Comparison of ENCODE assay signal across 8 mouse cellular contexts in genomic region chr17:47887381-47888154, GRCm38 (mm10). TPM values are rescaled to one million over a fixed set of nuclear protein-coding genes. Genes with fewer than 3 reads are reported as not detected.
DNase-seq lines count a peak whose midpoint lies in the region; ATAC-seq lines count a peak whose summit lies in the region.

No protein-coding gene starts in this region.

- peaks cover 21% of the 10 kb centered on the region for H3K4me1 ChIP-seq in kidney, embryonic 14.5 days (ENCODE audit: control insufficient read depth, insufficient read depth, low read length)
- H3K4me1 ChIP-seq in embryonic facial prominence, embryonic 12.5 days = peaks cover 49% of the 10 kb centered on the region
- H3K4me1 ChIP-seq in limb, embryonic 12.5 days (replicated peaks) = peaks cover 47% of the 10 kb centered on the region
- H3K4me1 ChIP-seq in neural tube, embryonic 15.5 days = peaks cover 14% of the 10 kb centered on the region

- H3K9me3 ChIP-seq in kidney, embryonic 14.5 days (ENCODE audit: control insufficient read depth, low read length) = no peaks in the 10 kb centered on the region
- no peaks in the 10 kb centered on the region for H3K9me3 ChIP-seq in embryonic facial prominence, embryonic 12.5 days
- H3K9me3 ChIP-seq in limb, embryonic 12.5 days = no peaks in the 10 kb centered on the region
- H3K9me3 ChIP-seq in neural tube, embryonic 15.5 days (replicated peaks) = no peaks in the 10 kb centered on the region

- H3K36me3 ChIP-seq in kidney, embryonic 14.5 days (ENCODE audit: control insufficient read depth, insufficient read depth, low read length) = peaks cover 16% of the 10 kb centered on the region; the same call in 1 of the 2 replicates
- peaks cover 28% of the 10 kb centered on the region for H3K36me3 ChIP-seq in embryonic facial prominence, embryonic 12.5 days
- peaks cover 81% of the 10 kb centered on the region for H3K36me3 ChIP-seq in limb, embryonic 12.5 days
- no peaks in the 10 kb centered on the region for H3K36me3 ChIP-seq in neural tube, embryonic 15.5 days

- H3K9ac ChIP-seq in kidney, embryonic 14.5 days (ENCODE audit: low read depth, low read length) = no peak overlapping the region
- peak overlapping the region; percentile 27; the same call in 1 of the 2 replicates for H3K9ac ChIP-seq in embryonic facial prominence, embryonic 12.5 days
- no peak overlapping the region for H3K9ac ChIP-seq in limb, embryonic 12.5 days (replicated peaks)
- no peak overlapping the region for H3K9ac ChIP-seq in neural tube, embryonic 15.5 days (replicated peaks)

- ATAC-seq in kidney, embryonic 14.5 days (ENCODE audit: low FRiP score, low TSS enrichment) = peak; percentile 56
- ATAC-seq in embryonic facial prominence, embryonic 12.5 days (ENCODE audit: insufficient number of reproducible peaks, insufficient read depth, low FRiP score, low TSS enrichment) = peak; percentile 58
- 0 out of 2 replicates have a peak, but pooled peaks have one; percentile 41 for ATAC-seq in limb, embryonic 12.5 days (ENCODE audit: insufficient number of reproducible peaks, insufficient read depth, low FRiP score, low TSS enrichment, low read depth)
- 0 out of 2 replicates have a peak, but pooled peaks have one; percentile 14 for ATAC-seq in neural tube, embryonic 15.5 days (ENCODE audit: low FRiP score)

- no peak overlapping the region for H3K4me3 ChIP-seq in kidney, embryonic 14.5 days (ENCODE audit: low read length)
- no peak overlapping the region for H3K4me3 ChIP-seq in embryonic facial prominence, embryonic 12.5 days
- no peak overlapping the region for H3K4me3 ChIP-seq in limb, embryonic 12.5 days (replicated peaks)
- no peak overlapping the region for H3K4me3 ChIP-seq in neural tube, embryonic 15.5 days (replicated peaks)

- H3K27me3 ChIP-seq in kidney, embryonic 14.5 days (ENCODE audit: control insufficient read depth, insufficient read depth, low read length) = no peaks in the 10 kb centered on the region
- no peaks in the 10 kb centered on the region for H3K27me3 ChIP-seq in embryonic facial prominence, embryonic 12.5 days
- no peaks in the 10 kb centered on the region for H3K27me3 ChIP-seq in limb, embryonic 12.5 days
- H3K27me3 ChIP-seq in neural tube, embryonic 15.5 days (replicated peaks) = peaks cover 6% of the 10 kb centered on the region

- WGBS in kidney, embryonic 14.5 days = 18% methylated on average over 13 of the region's 13 CpGs
- 13% methylated on average over 13 of the region's 13 CpGs for WGBS in embryonic facial prominence, embryonic 12.5 days
- 21% methylated on average over 13 of the region's 13 CpGs for WGBS in limb, embryonic 12.5 days
- WGBS in neural tube, embryonic 15.5 days = 19% methylated on average over 13 of the region's 13 CpGs

- H3K4me2 ChIP-seq in kidney, embryonic 14.5 days (replicated peaks; ENCODE audit: low read depth, low read length) = no peak overlapping the region
- peak overlapping the region; percentile 22 for H3K4me2 ChIP-seq in embryonic facial prominence, embryonic 12.5 days (replicated peaks)
- peak overlapping the region; percentile 26; the same call in 1 of the 2 replicates for H3K4me2 ChIP-seq in limb, embryonic 12.5 days
- no peak overlapping the region for H3K4me2 ChIP-seq in neural tube, embryonic 15.5 days

- H3K27ac ChIP-seq in kidney, embryonic 14.5 days (ENCODE audit: low read depth, low read length) = peak overlapping the region; percentile 55; the same call in 1 of the 2 replicates
- H3K27ac ChIP-seq in embryonic facial prominence, embryonic 12.5 days = peak overlapping the region; percentile 82
- peak overlapping the region; percentile 78 for H3K27ac ChIP-seq in limb, embryonic 12.5 days
- no peak overlapping the region for H3K27ac ChIP-seq in neural tube, embryonic 15.5 days (replicated peaks)

- no peak for DNase-seq in kidney, adult 11 months
- DNase-seq in cerebellum, adult 8-10 months = no peak
- no peak for DNase-seq in right cerebral cortex, adult 2 months (ENCODE audit: low spot score in 2 of 2)
- DNase-seq in cerebellum, adult 11-12 months = no peak

RNA-seq across cellular contexts. Expression of gene Foxp4, which starts 36.9 kb away (rescaled TPM):
- polyA plus RNA-seq in kidney, embryonic 14.5 days (2014; fragmentation: Nextera tagmentation; extraction: Ambion mirVana) = 23.9 and 25.4 TPM in 2 replicates
- polyA plus RNA-seq in embryonic facial prominence, embryonic 12.5 days (2016; fragmentation: Nextera tagmentation; extraction: Ambion mirVana) = 51.0 and 52.4 TPM in 2 replicates
- 35.1 and 41.5 TPM in 2 replicates for polyA plus RNA-seq in limb, embryonic 12.5 days (2016; fragmentation: Nextera tagmentation; extraction: Ambion mirVana)
- 30.3 and 31.9 TPM in 2 replicates for polyA plus RNA-seq in neural tube, embryonic 15.5 days (2015; fragmentation: Nextera tagmentation; extraction: Ambion mirVana)

RNA-seq across cellular contexts. Expression of gene Mdfi, which starts 53.1 kb away (rescaled TPM):
- 15.7 and 26.1 TPM in 2 replicates for polyA plus RNA-seq in kidney, embryonic 14.5 days (2014; fragmentation: Nextera tagmentation; extraction: Ambion mirVana)
- 35.6 and 49.2 TPM in 2 replicates for polyA plus RNA-seq in embryonic facial prominence, embryonic 12.5 days (2016; fragmentation: Nextera tagmentation; extraction: Ambion mirVana)
- polyA plus RNA-seq in limb, embryonic 12.5 days (2016; fragmentation: Nextera tagmentation; extraction: Ambion mirVana) = 32.1 and 44.7 TPM in 2 replicates
- polyA plus RNA-seq in neural tube, embryonic 15.5 days (2015; fragmentation: Nextera tagmentation; extraction: Ambion mirVana) = 3.3 and 4.4 TPM in 2 replicates

Comparison
In these comparisons a context has a peak if more than half of its experiments do, and no peak if none do; other contexts are left out.
1. H3K4me2 ChIP-seq: peak in embryonic facial prominence, embryonic 12.5 days (single experiment) and limb, embryonic 12.5 days (single experiment); none in kidney, embryonic 14.5 days (single experiment) and neural tube, embryonic 15.5 days (single experiment).
2. Peak in every context shown above with its lines, with median percentiles within 50 percentile points of each other: ATAC-seq.